Mouse (Mus musculus) A20 (cell line): ENCODE results near the gene Sphk1.

Source experiments
- DNase-seq: peaks from one replicate; pipeline ENCODE4 v3.0.0-alpha.2; 2011; ENCODE audit warnings: low read depth, low spot score

Gene Sphk1

DNA sequence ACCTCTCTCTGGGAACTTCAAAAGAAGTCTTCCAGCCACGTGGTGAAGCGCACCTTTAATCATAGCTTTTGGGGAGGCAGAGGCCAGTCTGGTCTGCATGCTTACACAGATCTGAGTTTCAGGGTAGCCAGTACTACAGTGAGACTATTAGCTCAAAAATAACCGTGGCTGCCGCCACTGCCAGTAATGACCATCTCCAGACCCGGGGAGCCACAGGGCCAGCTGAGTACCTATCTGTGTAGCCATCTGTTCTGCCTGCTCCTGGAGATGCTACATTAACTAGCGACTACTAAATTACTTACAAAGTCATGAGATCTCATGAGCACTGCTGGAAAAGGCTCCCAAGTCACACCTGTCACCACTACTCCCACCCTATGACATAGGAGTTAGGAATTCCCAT lies 44.3 kb downstream of the Sphk1 start:
- DNase-seq = no peak

DNA sequence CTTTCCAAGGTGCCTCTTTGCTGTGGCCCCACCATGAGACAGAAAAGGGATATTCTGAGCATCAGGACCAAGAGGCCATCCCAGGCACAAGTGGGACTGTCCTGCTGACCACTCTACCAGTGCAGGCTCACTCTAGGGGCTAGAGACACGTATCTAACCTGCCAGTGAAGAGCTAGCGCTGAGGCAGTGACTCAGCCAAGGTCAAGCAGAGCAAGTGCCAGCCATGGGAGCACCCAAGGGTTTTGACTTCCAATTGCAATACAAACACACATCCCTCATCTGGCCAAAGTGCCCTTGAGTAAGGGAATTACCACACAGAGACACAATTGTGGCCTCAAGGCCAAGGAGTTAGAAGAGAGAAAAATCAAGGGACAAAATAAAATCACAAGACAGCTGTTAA lies 44.7 kb downstream of the Sphk1 start:
- DNase-seq = no peak

GRCm38 (mm10) chr11:116579280-116579679 lies 48.6 kb downstream of the Sphk1 start:
- DNase-seq = no peak

- no peak for DNase-seq
These were observed 49.4 kb downstream of the Sphk1 start for GRCm38 (mm10) chr11:116580031-116580652.

GRCm38 (mm10) chr11:116580711-116581375 lies 50.1 kb downstream of the Sphk1 start:
- DNase-seq = peak; percentile 77

- DNase-seq = peak; percentile 94
These were observed 50.7 kb downstream of the Sphk1 start, which contains the start of gene Ube2o for GRCm38 (mm10) chr11:116581376-116581814. Ube2o (minus strand) TSS chr11:116581447.

DNA sequence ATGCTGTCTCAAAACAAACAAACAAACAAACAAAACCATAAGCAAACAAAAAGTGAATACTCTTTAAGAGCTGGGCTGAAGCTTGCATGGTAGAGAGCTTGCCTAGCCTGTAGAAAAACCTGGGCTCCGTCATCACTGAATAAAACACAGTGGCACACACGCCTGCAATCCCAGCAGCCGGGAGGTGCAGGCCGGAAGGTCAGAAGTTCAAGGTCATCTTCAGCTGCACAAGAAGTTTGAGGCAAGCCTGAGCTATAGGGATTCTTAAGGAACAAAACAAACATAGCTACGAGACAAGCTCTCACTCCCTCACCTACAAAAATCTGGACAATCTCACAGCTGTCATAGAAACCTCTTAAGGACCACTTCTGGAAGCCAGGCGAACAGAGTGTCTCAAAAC lies 55.0 kb downstream of the Sphk1 start:
- no peak for DNase-seq
